Mouse (Mus musculus) heart, postnatal 25 days (tissue): ENCODE data around the gene Spcs2. TPM values are rescaled to one million over a fixed set of nuclear protein-coding genes. Genes with fewer than 3 reads are reported as not detected.
"Not testable (repeated sequence)": the region's sequence is repeated elsewhere in the genome, so short reads cannot be mapped to it uniquely, and the experiment has no call there.

ENCODE experiments used
- DNase-seq: peaks from one replicate; pipeline ENCODE4 v3.0.0; 2022; ENCODE audit warnings: low spot score
- intact Hi-C: fragments of 180-260 bp; cut with DNase I; formaldehyde crosslinking; loops from one replicate; pipeline ENCODE4 v1.15.1; 2025
- total RNA-seq, 2 experiments: library from RNA; stranded (reverse); gene quantifications; 2 replicates each; pipeline ENCODE4 v1.2.3; 2021

Gene Spcs2
- total RNA-seq, 2 experiments from 2014 or later, result 46.3 to 47.2 TPM

GRCm38 (mm10) chr7:99826096-99826495 is 37.2 kb downstream of the Spcs2 start:
- no peak for DNase-seq
- intact Hi-C loops, result loop anchor here (2.0 kb wide), 1 partner anchor 31 kb away; no protein-coding TSS in a partner anchor

GRCm38 (mm10) chr7:99825511-99825910 is 37.8 kb downstream of the Spcs2 start:
- intact Hi-C loops, result no loop called here
- no peak for DNase-seq

GRCm38 (mm10) chr7:99824649-99825483 is 38.4 kb downstream of the Spcs2 start:
- intact Hi-C loops, result no loop called here

GRCm38 (mm10) chr7:99823045-99823663 is 40.1 kb downstream of the Spcs2 start:
- intact Hi-C loops, result no loop called here
- no peak for DNase-seq

More at GRCm38 (mm10) chr7:99824649-99825483, 38.4 kb downstream of the Spcs2 start:
- DNase-seq, result no peak

- intact Hi-C loops, result no loop called here
- no peak for DNase-seq
These were observed 40.8 kb downstream of the Spcs2 start for GRCm38 (mm10) chr7:99822426-99822825.

- DNase-seq, result no peak
- intact Hi-C loops, result no loop called here
These were observed 41.3 kb downstream of the Spcs2 start for GRCm38 (mm10) chr7:99821953-99822352.

GRCm38 (mm10) chr7:99818181-99818725 is 45.0 kb downstream of the Spcs2 start:
- not testable (repeated sequence) for DNase-seq

GRCm38 (mm10) chr7:99813394-99813793 is 49.9 kb downstream of the Spcs2 start:
- no peak for DNase-seq
- intact Hi-C loops, result no loop called here

More at GRCm38 (mm10) chr7:99818181-99818725, 45.0 kb downstream of the Spcs2 start:
- intact Hi-C loops, result not testable (repeated sequence)

GRCm38 (mm10) chr7:99811661-99812060 is 51.6 kb downstream of the Spcs2 start:
- DNase-seq, result no peak
- intact Hi-C loops, result no loop called here

- DNase-seq, result no peak
- intact Hi-C loops, result no loop called here
These were observed 52.4 kb downstream of the Spcs2 start for GRCm38 (mm10) chr7:99810814-99811213.

- DNase-seq, intact Hi-C loops: not testable (repeated sequence)
These were observed 56.2 kb downstream of the Spcs2 start for GRCm38 (mm10) chr7:99807043-99807442.

GRCm38 (mm10) chr7:99805340-99805739 is 57.9 kb downstream of the Spcs2 start:
- no peak for DNase-seq
- intact Hi-C loops, result no loop called here

GRCm38 (mm10) chr7:99804033-99804432 is 59.2 kb downstream of the Spcs2 start:
- intact Hi-C loops, result not testable (repeated sequence)

GRCm38 (mm10) chr7:99803535-99803934 is 59.7 kb downstream of the Spcs2 start:
- intact Hi-C loops, result no loop called here
- DNase-seq, result no peak

More at GRCm38 (mm10) chr7:99804033-99804432, 59.2 kb downstream of the Spcs2 start:
- DNase-seq, result not testable (repeated sequence)

- DNase-seq, result no peak
- intact Hi-C loops, result no loop called here
These were observed 64.1 kb downstream of the Spcs2 start for GRCm38 (mm10) chr7:99799118-99799517.

- no peak for DNase-seq
- intact Hi-C loops, result loop anchor here (1.0 to 2.0 kb wide), 3 partner anchors 85 to 179 kb away; no protein-coding TSS in a partner anchor
These were observed 65.2 kb downstream of the Spcs2 start for GRCm38 (mm10) chr7:99797911-99798647.

- intact Hi-C loops, result loop anchor here (2.0 kb wide), 1 partner anchor 84 kb away; no protein-coding TSS in a partner anchor
- DNase-seq, result no peak
These were observed 66.0 kb downstream of the Spcs2 start for GRCm38 (mm10) chr7:99797261-99797660.

GRCm38 (mm10) chr7:99796471-99796870 is 66.8 kb downstream of the Spcs2 start:
- intact Hi-C loops, result loop anchor here (2.0 kb wide), 1 partner anchor 84 kb away; no protein-coding TSS in a partner anchor
- DNase-seq, result no peak

GRCm38 (mm10) chr7:99795192-99795981 is 67.9 kb downstream of the Spcs2 start:
- DNase-seq, result no peak
- intact Hi-C loops, result no loop called here
